Mouse (Mus musculus): ENCODE data around the gene Ccdc85a.
"Not testable (repeated sequence)": the region's sequence is repeated elsewhere in the genome, so short reads cannot be mapped to it uniquely, and the experiment has no call there.

DNA sequence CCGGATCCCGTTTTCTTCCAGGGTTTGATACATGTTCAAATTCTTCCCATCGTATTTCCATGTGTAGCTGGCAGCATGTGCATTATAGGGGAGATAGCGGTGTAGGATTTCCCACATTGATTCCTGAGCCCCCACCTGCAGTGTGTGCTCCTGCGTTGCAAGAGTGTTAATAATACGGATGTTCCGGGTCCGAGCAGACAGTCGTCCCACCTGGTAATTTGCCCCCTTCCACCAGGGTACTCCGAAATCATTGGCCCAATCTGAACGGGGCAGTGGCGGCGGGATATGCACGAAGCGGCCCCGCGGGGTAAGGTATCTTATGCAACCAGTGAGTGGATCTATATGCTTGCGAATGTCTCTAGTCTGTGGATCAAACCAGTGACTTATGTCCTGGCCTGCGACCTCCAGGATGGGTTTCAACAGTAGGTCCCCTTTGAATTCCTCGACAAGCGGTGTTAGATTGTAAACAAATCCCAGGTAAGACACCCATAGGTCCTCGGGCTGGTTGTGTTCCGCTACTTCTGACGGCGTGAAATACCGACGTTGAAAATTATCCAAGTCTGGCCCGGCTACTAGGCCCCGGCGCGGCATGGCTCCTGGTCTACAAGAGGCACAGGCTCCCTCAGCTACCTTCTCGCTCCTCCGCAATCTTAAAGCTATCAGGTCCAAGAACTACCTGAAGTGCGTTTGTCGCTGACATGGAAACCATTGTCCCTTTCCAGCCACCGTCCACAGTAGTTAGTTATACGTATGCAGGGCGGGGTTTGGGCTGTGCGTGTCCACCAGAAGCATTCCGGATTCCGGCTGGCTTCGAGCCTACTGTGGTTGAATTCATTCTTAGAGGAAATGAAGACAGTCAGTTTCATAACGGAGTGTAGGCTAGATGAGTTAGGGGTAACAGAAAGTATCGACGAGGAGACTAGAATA is 244.6 kb downstream of the Ccdc85a start, which contains the start of gene Gm6685:
- TF ChIP-seq MYOG (IDR thresholded peaks at IDR 0.05; ENCODE audit: control insufficient read depth in 1 of 3, insufficient read depth in 1 of 3, insufficient read length in 2 of 3, low read depth in 2 of 3); POLR2A (IDR thresholded peaks at IDR 0.05; ENCODE audit: insufficient read length, low read depth); E2F4 (IDR thresholded peaks at IDR 0.05; ENCODE audit: insufficient read depth): not testable (repeated sequence)
